Mouse (Mus musculus) hindbrain, embryonic 16.5 days (tissue): Measurements from ENCODE around the gene Gm45233. TPM values are rescaled to one million over a fixed set of nuclear protein-coding genes. Genes with fewer than 3 reads are reported as not detected.

Experiments used
- ATAC-seq: fragments of 200-750 bp; cut with Nextera tagmentation; 2 replicates; pipeline ENCODE4 v1.8.0; 2017; ENCODE audit warnings: moderate TSS enrichment, moderate library complexity
- H3K27ac ChIP-seq: fragments of 300-500 bp; sonication (generic); 2 replicates; pipeline ENCODE4 v1.5.1; 2014; ENCODE audit warnings: low read depth, mild to moderate bottlenecking, control low read depth, low read length, moderate library complexity
- H3K27me3 ChIP-seq: fragments of 300-500 bp; sonication (generic); replicated peaks from 2 replicates; pipeline ENCODE4 v1.6.1; 2014; ENCODE audit warnings: low read length; ENCODE audit not compliant: control insufficient read depth, insufficient read depth
- H3K36me3 ChIP-seq: fragments of 300-500 bp; sonication (generic); 2 replicates; pipeline ENCODE4 v1.6.1; 2014; ENCODE audit warnings: mild to moderate bottlenecking, low read length, moderate library complexity, mixed read lengths; ENCODE audit not compliant: control insufficient read depth, insufficient read depth
- H3K4me1 ChIP-seq: fragments of 300-500 bp; sonication (generic); 2 replicates; pipeline ENCODE4 v1.6.1; 2014; ENCODE audit warnings: low read depth, low read length; ENCODE audit not compliant: control insufficient read depth, insufficient read depth
- H3K4me2 ChIP-seq: fragments of 300-500 bp; sonication (generic); 2 replicates; pipeline ENCODE4 v1.6.1; 2014; ENCODE audit warnings: mild to moderate bottlenecking, low read length, control low read depth, moderate library complexity
- H3K4me3 ChIP-seq: fragments of 300-500 bp; sonication (generic); 2 replicates; pipeline ENCODE4 v1.5.1; 2014; ENCODE audit warnings: mild to moderate bottlenecking, low read length, control low read depth, moderate library complexity
- H3K9ac ChIP-seq: fragments of 300-500 bp; sonication (generic); 2 replicates; pipeline ENCODE4 v1.6.1; 2014; ENCODE audit warnings: low read depth, mild to moderate bottlenecking, control low read depth, low read length, moderate library complexity
- H3K9me3 ChIP-seq: fragments of 300-500 bp; sonication (generic); 2 replicates; pipeline ENCODE4 v1.6.1; 2014; ENCODE audit warnings: mild to moderate bottlenecking, low read length, moderate library complexity; ENCODE audit not compliant: control insufficient read depth
- WGBS: fragments of 180-500 bp; shearing (Covaris S2); extraction: QIAGEN DNeasy Blood & Tissue Kit; methylation state at CpG from one replicate; pipeline ENCODE4 v1.1.7; 2014; 5-methylcytosine and 5-hydroxymethylcytosine counted together
- polyA plus RNA-seq: library from polyadenylated mRNA; unstranded; fragments of >200 nt; fragmentation: Nextera tagmentation; extraction: Ambion mirVana; gene quantifications from 2 replicates; pipeline ENCODE4 v1.2.1, GENCODE M21; 2015

Gene Gm45233
- polyA plus RNA-seq, 1 experiment from 2014 or later: not detected

DNA sequence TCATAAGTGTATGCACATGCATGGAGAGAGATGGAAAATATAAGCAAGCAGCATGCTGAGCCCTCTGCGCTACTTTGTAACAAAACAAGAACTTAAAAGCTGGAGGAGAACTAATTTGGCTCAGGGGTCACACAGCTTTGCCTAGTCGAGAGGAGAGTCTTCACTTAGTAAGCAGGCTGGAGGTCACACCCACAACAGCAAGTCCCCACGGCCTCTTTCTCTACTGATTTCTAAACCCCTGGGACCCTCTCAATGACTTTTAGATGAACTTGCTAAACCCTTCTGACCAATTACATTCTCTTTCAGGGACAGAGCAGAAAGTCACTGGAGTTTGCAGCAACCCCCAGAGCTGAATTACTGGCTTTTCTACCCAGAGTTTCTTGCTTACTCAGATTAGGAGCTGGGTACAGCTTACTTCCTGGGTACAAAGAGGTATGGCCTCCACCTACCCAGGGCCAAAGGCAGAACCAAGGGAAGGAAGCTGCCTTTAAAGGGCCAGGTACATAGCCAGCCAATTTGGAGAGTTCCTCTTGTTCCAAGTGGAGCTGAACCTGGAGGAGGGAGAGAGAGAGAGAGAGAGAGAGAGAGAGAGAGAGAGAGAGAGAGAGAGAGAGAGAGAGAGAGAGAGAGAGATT, 19.8 kb upstream of the Gm45233 start:
- Histone ChIP-seq H3K27me3 (no peaks in the 10 kb centered on the region), H3K36me3 (no peaks in the 10 kb centered on the region), H3K4me3 (no peak overlapping the region), H3K4me1 (no peaks in the 10 kb centered on the region), H3K27ac (no peak overlapping the region), H3K9me3 (no peaks in the 10 kb centered on the region), H3K4me2 (no peak overlapping the region), H3K9ac (no peak overlapping the region)
- ATAC-seq: no peak
- WGBS: 66% methylated on average over 3 of the region's 3 CpGs

DNA sequence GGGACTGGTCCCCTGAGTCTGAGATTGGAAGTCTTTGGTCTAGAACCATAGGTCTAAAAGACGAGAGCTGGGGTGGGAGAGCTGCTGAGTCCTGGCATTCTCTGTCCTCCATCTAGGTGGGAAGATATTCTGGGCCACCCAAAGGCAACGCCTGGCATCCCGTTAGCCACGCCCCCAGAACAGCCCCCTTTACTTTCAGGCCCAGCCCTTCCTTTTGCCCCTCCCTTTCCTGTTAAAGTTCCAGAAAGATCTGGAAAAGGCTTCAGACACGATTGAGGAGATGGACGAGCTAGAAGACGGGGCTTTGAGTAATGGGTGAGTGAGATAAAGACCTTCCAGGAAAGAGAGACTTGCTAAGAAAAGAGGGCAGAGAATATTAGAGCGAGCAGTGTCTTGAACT, 16.5 kb upstream of the Gm45233 start, which contains the start of gene Lim2:
Lim2 (plus strand) TSS at position 265 of the 400 bp plus-strand sequence.
- Histone ChIP-seq H3K4me1 (no peaks in the 10 kb centered on the region), H3K9ac (no peak within 1 kb of the TSS), H3K4me2 (no peak within 1 kb of the TSS), H3K36me3 (no peaks in the 10 kb centered on the region), H3K4me3 (no peak within 1 kb of the TSS), H3K9me3 (no peaks in the 10 kb centered on the region), H3K27me3 (no peaks in the 10 kb centered on the region), H3K27ac (no peak within 1 kb of the TSS)
- ATAC-seq: no peak
- WGBS: 86% methylated on average over 8 of the region's 8 CpGs

DNA sequence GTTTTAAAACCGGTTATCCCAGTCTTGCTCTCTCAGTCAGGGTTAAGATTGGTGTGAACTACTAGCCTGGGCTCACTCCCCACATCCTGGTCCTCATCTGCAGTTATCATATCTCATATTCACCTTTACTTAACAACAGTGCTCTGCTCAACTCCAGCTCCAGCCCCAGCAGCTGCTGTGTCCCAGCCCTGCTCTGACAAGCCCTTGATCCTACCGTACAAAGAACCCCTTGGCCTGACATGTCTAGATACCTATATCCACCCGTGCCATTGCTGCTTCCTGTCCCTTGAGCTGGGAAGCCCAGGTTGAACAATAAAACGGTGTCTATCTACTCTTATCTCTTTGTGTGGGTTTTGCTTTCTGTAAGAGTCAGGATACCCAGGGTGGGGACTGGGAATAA, 14.4 kb upstream of the Gm45233 start:
- Histone ChIP-seq H3K27ac (no peak overlapping the region), H3K4me3 (no peak overlapping the region), H3K4me2 (no peak overlapping the region), H3K9ac (no peak overlapping the region), H3K36me3 (no peaks in the 10 kb centered on the region), H3K4me1 (no peaks in the 10 kb centered on the region), H3K9me3 (no peaks in the 10 kb centered on the region), H3K27me3 (no peaks in the 10 kb centered on the region)
- WGBS: 63% methylated on average over 4 of the region's 4 CpGs
- no peak for ATAC-seq

DNA sequence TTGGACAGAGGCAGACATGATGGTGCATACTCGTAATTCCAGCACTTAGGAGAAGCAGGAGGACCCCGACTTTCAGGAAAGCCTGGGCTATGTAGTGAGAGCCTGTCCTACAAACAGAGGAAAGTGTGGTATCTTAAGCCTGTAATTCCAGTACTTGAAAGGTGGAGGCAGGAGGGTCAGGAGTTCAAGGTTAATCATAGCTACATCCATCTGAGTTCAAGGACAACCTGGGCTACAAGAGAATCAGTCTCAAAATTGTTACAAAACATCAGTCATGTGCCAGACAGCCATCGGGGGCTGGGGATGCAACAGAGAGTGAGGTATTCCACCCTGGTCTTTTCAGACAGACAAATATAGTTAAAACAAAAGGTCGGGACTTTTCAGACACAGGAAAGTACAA, 11.0 kb upstream of the Gm45233 start:
- H3K9me3 ChIP-seq: no peaks in the 10 kb centered on the region
- ATAC-seq: no peak
- H3K27ac ChIP-seq: no peak overlapping the region
- WGBS: 77% methylated on average over 4 of the region's 4 CpGs
- H3K27me3 ChIP-seq: no peaks in the 10 kb centered on the region
- no peak overlapping the region for H3K9ac ChIP-seq
- H3K4me3 ChIP-seq: no peak overlapping the region
- H3K36me3 ChIP-seq: no peaks in the 10 kb centered on the region
- no peaks in the 10 kb centered on the region for H3K4me1 ChIP-seq
- H3K4me2 ChIP-seq: no peak overlapping the region

DNA sequence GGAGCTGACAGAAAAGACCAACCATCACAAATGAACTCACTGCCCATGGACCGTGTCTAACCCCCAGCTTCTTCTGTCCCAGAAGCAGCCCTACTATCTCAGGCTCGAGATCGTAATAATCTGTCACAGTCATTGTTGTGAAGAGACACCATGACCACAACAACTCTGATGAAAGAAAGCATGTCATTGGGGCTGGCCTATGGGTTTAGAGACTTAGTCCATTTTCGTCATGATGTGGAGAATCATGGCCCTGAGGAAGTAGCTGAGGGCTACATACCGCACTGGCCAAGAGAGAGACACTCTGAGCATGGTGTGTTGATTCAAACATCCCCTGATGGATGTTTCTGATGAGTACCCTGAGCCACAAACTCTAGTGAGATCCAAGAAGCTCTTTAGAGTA, 9.3 kb upstream of the Gm45233 start:
- Histone ChIP-seq H3K4me2 (no peak overlapping the region), H3K4me3 (no peak overlapping the region), H3K9me3 (no peaks in the 10 kb centered on the region), H3K36me3 (no peaks in the 10 kb centered on the region), H3K4me1 (no peaks in the 10 kb centered on the region), H3K9ac (no peak overlapping the region), H3K27ac (no peak overlapping the region), H3K27me3 (no peaks in the 10 kb centered on the region)
- 85% methylated on average over 5 of the region's 5 CpGs for WGBS
- ATAC-seq: no peak

DNA sequence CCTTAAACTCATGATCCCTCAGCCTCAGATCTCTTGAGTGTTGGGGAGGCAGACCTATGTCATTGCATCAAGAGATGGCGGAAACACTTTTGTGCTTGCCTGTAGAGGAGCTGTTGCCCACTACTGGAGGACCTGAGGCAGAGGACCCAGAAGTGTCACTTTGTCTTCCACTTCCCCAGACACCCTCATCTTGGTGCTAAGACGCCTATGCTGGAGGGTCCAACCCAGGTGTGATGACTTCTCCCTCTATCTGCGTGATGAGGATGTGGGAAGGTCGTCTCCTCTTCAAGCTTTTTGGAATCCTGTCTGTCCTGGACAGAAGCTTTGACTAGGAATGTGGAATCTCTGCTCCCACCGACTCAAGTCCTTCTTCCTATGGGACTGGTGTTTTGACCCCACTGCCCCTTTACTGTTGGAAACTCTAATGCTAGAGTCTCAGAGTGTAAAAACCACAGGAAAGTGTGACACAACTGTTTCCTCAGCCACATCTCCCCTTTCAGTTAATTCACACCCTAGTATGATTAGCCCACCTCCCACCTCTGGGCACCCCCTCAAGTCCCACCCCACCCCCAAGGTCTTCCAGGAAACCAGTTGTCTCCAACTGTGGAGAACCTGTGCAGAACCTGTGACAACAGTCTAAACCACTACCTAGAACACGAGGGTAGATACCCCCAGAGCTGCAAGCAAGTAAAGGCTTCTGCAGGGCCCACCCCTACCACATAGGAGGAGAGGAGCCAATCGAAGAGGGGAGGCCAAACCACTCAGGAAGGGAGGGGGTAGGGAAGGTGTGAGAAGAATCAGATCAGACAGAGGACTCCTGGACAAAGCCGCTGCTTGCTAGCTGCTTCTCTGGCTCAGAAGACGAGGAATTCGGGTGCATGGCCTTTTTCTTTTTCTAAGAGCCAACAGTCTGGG, 7.3 kb upstream of the Gm45233 start, which contains the start of gene Nkg7:
Nkg7 (plus strand) TSS at position 733 of the 915 bp plus-strand sequence.
- Histone ChIP-seq H3K27me3 (no peaks in the 10 kb centered on the region), H3K27ac (no peak within 1 kb of the TSS), H3K4me1 (no peaks in the 10 kb centered on the region), H3K9me3 (no peaks in the 10 kb centered on the region), H3K9ac (no peak within 1 kb of the TSS), H3K36me3 (no peaks in the 10 kb centered on the region), H3K4me2 (no peak within 1 kb of the TSS), H3K4me3 (no peak within 1 kb of the TSS)
- no peak for ATAC-seq
- whole genome bisulfite sequencing: 85% methylated on average over 10 of the region's 10 CpGs

DNA sequence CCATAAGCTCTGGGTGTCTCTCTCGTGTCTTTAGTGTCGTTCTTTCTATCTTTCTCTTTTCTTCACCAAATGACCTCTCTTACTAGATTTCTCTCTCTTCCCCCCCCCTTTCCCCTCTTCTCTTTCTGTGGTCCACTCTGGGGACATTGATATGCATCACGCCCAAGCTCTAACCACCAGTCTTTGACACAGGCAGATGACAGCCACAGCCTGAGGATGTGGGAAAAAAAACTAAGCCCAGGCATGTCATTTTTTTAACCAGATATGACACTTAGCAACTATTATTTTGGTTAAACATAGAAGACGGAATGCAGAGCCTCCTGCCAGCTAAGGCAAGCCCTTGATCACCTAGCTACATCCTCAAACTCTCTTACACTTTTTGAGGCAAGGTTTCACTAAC, 5.3 kb upstream of the Gm45233 start:
- Histone ChIP-seq H3K27ac (no peak overlapping the region), H3K27me3 (no peaks in the 10 kb centered on the region), H3K4me2 (no peak overlapping the region), H3K4me1 (peaks cover 8% of the 10 kb centered on the region), H3K9me3 (no peaks in the 10 kb centered on the region), H3K4me3 (no peak overlapping the region), H3K9ac (no peak overlapping the region), H3K36me3 (no peaks in the 10 kb centered on the region)
- ATAC-seq: no peak
- WGBS: 85% methylated on average over 4 of the region's 4 CpGs

DNA sequence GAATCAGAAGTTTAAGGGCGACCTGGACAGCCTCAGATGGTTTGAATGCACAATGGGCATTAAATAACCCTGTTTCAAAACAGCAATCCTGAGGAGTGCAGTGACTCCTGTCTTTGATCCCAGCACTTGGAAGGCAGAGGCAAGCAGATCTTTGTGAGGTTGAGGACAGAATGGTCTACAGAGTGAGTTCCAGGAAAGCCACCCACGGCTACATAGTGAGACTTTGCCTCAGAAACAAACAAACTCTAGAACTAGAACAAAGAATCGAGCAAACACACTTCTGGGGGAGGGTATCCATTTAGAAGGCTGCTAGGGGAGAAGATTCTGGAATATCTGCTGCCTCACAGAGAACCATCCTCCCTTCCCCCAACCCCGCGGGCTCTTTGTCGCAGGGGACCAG, 3.4 kb upstream of the Gm45233 start, which contains the start of gene Cldnd2:
Cldnd2 (plus strand) TSS at position 301 of the 400 bp plus-strand sequence.
- Histone ChIP-seq H3K9me3 (no peaks in the 10 kb centered on the region), H3K4me3 (no peak within 1 kb of the TSS), H3K4me2 (no peak within 1 kb of the TSS), H3K36me3 (no peaks in the 10 kb centered on the region), H3K9ac (no peak within 1 kb of the TSS), H3K27me3 (no peaks in the 10 kb centered on the region), H3K27ac (no peak within 1 kb of the TSS), H3K4me1 (peaks cover 18% of the 10 kb centered on the region)
- WGBS: 80% methylated on average over 6 of the region's 6 CpGs
- no peak for ATAC-seq

DNA sequence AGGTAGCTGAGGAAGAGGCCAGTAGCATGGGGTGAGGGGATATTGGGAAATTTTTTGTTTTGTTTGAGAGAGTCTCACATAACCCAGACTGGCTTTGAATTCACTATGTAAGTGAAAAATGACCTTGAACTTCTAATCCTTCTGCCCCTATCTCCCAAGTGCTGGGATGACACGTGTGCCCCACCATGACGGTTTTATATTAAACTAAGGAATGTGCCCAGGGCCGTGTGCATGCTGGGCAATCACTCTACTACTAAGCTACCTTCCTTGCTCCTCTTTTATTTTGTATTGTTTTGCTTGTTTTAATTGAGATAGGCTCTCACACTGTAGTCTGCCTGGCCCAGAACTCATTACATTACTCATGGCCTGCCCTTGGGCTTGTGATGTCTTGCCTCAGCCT, 2.9 kb upstream of the Gm45233 start:
- peaks cover 18% of the 10 kb centered on the region for H3K4me1 ChIP-seq
- whole genome bisulfite sequencing: 76% methylated on average over 3 of the region's 3 CpGs
- no peaks in the 10 kb centered on the region for H3K36me3 ChIP-seq
- H3K4me2 ChIP-seq: no peak overlapping the region
- no peak for ATAC-seq
- no peak overlapping the region for H3K9ac ChIP-seq
- no peak overlapping the region for H3K27ac ChIP-seq
- no peaks in the 10 kb centered on the region for H3K9me3 ChIP-seq
- no peaks in the 10 kb centered on the region for H3K27me3 ChIP-seq
- H3K4me3 ChIP-seq: no peak overlapping the region
